Mouse (Mus musculus) ZHBTc4 (cell line): Measurements from ENCODE around the gene Qpct.

ENCODE experiments used
- DNase-seq: peaks from one replicate; pipeline ENCODE4 v3.0.0-alpha.2; 2011; ENCODE audit warnings: low read depth, low spot score

Qpct gene

GRCm38 (mm10) chr17:79051606-79052005, at the start of gene Qpct:
Gene Qpct, plus strand, starts transcription at chr17:79051906.
- DNase-seq, result no peak

- no peak for DNase-seq
Observed at GRCm38 (mm10) chr17:79013625-79014024, 38.1 kb upstream of the Qpct start.

GRCm38 (mm10) chr17:79014911-79015685, 36.6 kb upstream of the Qpct start:
- DNase-seq, result no peak

GRCm38 (mm10) chr17:79015831-79016230, 35.9 kb upstream of the Qpct start:
- no peak for DNase-seq

- DNase-seq, result no peak
Observed at GRCm38 (mm10) chr17:79018422-79018821, 33.3 kb upstream of the Qpct start.

DNA sequence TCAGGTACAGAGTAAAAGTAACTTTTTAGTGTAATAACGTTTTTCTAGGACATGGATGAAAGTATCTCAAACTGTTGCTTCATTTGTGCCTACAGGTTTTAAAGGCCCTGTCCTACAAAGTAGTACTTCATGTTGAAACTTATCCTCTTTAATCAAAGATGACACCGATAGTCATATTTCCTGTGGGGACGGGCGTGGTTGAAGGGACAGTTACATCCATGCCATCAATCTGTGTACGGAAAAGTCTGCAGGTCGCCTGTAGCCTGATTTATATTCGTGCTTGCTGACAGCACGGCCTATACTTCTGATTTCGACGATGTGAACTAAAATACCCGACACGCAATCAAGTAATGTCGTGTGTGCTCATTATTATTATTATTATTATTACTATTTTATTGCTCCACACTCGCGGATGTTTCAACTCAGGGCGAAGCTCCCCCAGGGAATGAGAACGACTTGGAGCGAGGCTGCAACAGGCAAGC, 31.9 kb upstream of the Qpct start:
- DNase-seq, result no peak

DNA sequence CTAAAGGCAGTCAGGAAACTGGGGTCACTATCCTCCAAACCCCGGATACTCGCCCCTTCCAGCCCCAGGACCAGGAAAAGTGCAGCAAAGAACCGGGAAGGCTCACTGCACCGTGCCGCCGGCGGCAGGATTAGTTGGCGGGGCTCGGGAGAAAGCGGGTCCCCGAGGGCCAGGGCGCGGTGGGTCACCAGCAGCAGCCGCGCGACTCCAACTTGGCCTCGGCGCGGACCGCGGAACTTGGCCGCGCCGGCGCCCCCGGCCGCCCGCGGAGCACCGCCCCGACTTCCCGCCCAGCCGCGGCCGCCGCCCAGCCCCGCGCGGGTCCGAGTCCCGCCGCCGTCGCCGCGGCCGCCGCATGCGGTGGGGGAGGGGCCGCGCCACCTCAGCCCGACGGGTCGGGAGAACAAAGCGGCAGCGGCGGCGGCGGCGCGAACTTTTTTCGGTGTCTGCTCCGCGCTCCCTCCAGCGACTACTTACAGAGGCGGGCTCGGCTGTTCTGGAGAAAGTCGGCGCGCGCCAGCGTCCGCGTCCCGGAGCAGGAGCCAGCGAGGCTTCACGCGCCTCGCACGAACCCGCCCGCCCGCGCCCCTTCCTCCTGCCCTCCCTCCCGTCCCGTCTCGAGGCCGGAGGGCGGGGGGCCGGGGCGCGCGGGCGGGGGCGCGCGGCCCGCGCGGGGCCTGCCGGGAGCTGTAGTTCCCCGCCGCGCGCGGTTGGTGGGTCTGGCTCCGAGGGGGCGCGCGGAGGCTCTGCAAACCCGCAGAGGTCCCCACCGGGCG, 31.3 kb upstream of the Qpct start, which contains the start of gene Prkd3:
Prkd3 (minus strand) TSS at position 609 of the 776 bp plus-strand sequence.
- peak; percentile 75 for DNase-seq

DNA sequence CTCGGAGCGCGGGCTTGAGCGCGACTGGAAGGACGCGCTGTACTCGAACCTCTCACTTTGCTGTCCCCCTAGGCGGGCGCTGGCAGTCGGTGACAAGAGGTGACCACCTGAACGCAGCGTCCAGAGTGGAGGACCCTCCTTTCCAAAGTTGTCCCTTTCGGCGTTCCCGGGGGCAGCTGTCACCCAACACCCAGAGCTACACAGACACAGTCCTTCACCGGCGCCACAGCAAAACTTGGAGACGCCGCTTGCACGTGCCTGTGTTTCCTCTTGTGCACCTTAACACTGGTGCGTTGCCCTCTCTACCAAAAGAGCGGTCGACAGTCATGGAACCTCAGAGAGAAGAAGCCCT, 30.7 kb upstream of the Qpct start:
- no peak for DNase-seq

DNA sequence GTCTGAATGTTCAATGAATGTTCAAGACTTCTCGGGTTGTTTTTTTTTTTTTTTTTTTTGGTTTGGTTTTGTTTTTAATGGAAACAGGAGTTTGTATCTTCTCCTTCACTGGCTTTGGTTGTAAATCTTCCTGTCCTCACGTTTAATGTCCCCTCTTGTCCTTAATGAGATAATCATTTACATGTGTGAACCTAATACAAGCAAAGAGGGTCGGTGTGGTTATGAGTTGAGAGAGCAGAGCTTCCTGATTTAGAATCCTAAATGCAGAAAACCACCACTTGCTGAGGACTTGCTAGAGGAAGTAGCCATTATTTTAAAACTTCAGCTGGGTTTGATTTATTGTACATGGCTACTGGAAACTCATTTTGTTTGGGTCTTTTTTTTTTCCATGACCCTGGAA, 29.0 kb upstream of the Qpct start:
- no peak for DNase-seq

DNA sequence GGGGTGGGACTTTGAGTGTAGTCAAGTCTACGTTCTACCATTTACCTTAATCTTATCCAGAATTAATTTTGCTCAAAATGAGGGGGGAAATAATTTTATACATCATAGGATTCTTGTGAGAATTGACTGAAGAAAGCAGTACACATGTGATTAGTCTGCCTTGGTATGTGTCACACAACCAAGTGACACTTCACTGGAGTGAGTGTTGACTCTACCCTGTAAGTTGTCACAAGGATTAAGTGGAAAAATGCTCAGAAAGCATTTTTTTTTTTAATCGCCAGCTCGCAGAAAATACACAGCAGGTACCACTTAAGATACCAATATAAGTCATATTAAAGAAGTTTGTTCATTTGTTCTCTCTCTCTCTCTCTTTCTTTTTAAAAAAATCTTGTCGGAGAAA, 27.2 kb upstream of the Qpct start:
- no peak for DNase-seq

- DNase-seq, result no peak
Observed at GRCm38 (mm10) chr17:79029226-79029625, 22.5 kb upstream of the Qpct start.

DNA sequence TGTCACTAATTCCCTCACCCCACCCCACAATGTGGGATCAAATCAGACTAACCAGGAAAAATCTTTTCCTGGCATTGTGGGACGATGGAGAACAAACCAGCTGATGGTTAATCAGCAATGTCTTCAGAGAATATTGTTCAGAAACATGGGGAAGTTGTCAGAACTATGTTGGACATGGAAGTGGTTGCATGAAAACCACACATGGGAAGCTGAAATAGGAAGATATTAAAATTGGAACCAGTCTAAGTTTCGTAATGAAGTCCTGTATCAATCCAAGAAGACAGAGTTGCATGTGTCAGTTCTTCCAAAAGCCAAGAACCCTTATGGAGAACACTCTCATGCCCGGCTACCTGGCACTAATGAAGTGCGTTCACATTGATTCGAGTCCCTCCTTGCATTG, 20.1 kb upstream of the Qpct start:
- DNase-seq, result no peak

- no peak for DNase-seq
Observed at GRCm38 (mm10) chr17:79032782-79033181, 18.9 kb upstream of the Qpct start.

GRCm38 (mm10) chr17:79039660-79040059, 12.0 kb upstream of the Qpct start:
- DNase-seq, result no peak

DNA sequence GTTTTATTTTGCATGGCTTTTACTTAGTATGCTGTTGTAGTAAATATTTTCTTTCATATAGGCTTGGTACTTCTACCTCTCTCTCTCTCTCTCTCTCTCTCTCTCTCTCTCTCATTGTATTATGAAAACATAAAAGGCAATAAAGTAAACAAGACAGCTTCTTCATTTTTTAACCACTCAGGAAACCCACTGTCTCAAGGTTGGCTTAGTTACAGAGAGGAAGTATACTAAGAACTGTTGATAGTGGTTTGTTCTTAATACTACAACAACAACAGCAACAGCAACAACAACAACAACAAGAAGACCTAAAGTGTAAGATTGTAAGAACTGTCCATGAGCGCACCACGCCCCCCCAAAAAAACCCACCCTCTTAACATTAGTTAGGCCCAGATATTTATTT, 8.0 kb upstream of the Qpct start:
- no peak for DNase-seq

DNA sequence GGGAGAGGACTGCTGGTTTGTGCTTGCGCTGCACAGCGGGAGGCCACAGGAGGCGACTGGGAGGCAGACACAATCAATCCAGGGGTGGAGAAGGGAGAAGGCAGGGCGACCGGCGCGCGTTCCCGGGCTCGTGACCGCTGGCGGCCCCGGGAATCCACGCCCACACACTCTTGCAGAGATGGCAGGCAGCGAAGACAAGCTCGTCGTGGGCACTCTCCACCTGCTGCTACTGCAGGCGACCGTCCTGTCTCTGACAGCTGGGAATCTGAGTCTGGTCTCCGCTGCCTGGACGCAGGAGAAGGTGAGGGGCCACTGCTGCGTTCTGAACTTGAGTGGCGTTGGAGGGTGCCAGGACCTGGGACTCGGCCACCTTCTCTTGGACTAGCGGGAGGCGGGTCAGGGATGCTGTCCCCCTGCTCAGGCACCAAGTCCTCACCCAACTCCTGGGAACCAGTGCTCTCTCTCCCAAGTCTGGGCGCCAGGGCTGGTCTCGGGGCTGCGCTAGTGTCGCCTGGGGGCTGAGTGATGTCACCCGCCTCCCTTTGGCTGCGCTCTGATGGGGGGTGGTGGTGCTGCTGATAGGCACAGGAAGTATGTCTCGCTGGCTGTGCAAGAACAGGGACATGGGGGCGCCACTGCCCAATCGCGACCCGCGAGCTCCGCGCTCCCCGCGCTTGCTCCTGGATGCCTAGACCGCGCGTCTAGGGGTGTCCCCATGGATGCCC, 544 bp downstream of the Qpct start:
- DNase-seq, result peak; percentile 92

DNA sequence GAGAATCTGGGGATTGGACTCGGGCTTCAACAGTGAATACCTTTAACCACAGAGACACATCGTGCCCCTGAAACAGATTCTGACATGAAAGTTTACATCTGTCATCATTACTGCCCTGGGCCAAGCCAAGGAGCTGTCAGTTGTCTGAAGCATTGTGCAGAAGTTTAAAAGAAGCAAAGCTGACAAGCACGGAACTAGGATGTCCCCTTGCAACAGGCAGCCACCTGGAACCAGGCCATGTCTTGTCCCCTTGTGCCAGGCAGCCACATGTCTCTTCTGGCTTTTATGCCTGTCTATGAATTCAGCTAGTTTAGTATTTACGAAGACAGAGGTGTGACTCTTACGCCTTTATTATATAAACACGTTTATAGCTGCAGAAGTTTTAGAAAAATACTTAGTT, 6.6 kb downstream of the Qpct start:
- DNase-seq, result no peak

- peak; percentile 45 for DNase-seq
Observed at GRCm38 (mm10) chr17:79060221-79060620, 8.5 kb downstream of the Qpct start.

DNA sequence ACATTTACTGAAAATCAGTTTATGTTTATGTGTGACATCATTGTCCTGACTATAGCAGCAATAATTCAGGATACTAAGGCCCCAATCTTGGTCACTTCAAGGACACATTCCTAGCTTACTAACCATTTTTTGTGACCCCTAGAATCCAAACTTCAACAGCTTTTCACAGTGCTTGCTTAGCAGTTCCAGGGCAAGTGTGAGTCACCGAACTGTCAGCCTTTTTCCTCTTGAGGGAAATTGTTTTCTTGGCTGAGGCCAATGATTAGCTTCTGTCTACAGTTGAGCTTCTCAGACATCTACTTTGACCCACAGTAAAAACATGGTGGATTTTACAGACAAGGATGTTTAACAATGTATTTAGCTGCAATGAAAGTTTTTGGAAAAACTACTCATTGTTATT, 12.5 kb downstream of the Qpct start:
- DNase-seq, result no peak

DNA sequence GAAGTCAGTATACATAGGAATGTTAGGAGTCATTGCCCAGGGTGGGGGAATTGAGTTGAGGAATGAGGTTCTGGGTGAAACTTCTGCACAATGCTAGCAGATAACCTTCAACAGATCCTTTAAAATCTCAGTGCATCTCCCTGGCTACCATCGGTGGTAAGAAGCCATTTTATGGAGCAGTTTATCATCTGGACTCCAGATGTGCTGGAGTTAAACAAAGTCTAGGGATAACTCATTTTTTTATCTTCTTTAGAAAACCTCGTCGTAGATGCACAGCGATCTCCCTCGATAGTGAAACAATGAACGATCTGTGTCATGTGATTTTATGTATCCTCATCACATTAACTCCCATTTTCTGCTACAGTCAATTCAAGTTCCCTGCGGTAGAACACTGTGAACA, 16.9 kb downstream of the Qpct start:
- no peak for DNase-seq

DNA sequence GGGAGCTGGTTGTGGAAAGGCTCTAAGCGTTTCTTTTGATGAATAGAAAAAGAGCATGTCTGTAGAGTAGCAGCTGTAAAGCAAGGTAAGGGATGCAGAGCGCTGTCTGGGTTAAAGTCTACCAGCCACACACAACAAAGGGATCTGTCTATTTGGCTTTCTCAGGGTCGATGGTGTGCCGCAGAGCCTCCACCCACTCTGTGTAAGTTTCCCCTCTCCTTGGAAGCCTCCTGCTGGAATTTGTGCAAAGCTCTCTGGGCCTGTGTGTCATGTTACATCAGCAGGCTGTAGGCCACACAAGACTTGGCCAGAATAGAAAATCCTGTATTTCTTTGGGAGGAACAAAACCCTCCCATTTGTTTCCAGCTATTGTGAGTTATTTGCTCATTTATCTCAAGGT, 17.3 kb downstream of the Qpct start:
- DNase-seq, result peak; percentile 16

DNA sequence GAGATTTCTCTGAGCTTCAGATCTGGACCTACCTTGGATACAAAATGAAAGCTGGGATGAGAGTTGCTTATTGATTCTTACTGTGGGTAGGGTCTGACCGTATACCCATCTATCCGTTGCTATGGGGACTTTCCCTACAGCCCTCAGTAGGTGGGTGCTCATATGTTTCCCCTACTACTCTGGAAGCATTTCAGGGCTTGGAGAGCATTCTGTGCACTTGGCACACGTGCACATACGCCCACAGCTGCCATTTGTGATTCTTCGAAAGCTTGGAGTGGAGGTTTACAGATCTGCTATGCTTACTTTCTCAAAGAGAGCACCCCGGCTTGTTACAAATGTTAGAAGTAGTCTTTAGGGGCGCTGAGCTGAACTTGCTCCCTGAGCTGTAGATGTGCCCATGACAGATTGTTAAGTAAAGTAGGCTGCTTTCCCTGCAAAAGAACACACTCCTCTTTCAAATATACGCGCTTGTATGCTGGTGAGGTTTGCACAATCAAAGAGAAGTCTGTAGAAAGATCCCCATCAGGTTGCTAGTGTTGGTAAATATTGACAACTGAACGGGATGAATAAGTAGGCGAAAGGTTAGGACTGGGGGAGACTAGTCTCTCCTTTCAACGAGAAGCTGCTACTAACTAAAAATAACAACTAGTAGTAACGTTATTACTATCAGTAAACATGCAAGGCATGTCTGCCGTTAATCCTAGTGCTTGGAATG, 18.2 kb downstream of the Qpct start:
- no peak for DNase-seq
